ENCODE assay signal across 7 mouse cellular contexts in genomic region chr5:124528791-124529190, GRCm38 (mm10). TPM values are rescaled to one million over a fixed set of nuclear protein-coding genes. Genes with fewer than 3 reads are reported as not detected.
DNase-seq lines count a peak whose midpoint lies in the region; ATAC-seq lines count a peak whose summit lies in the region.

No protein-coding gene starts in this region.

- H3K4me3 ChIP-seq in embryonic facial prominence, embryonic 13.5 days, result peak overlapping the region; percentile 77
- peak overlapping the region; percentile 79 for H3K4me3 ChIP-seq in intestine, embryonic 14.5 days (ENCODE audit: low read depth, low read length)
- no peak overlapping the region for H3K4me3 ChIP-seq in midbrain, embryonic 11.5 days (ENCODE audit: low read depth, low read length)

- H3K4me1 ChIP-seq in embryonic facial prominence, embryonic 13.5 days, result peaks cover 40% of the 10 kb centered on the region
- peaks cover 35% of the 10 kb centered on the region for H3K4me1 ChIP-seq in intestine, embryonic 14.5 days (replicated peaks; ENCODE audit: control insufficient read depth, insufficient read depth, low read length)
- peaks cover 26% of the 10 kb centered on the region for H3K4me1 ChIP-seq in midbrain, embryonic 11.5 days (ENCODE audit: control insufficient read depth, insufficient read depth, low read length)

- no peak for ATAC-seq in embryonic facial prominence, embryonic 13.5 days (ENCODE audit: insufficient number of reproducible peaks, insufficient read depth, low FRiP score, low TSS enrichment, low read depth)
- ATAC-seq in intestine, embryonic 14.5 days (replicated peaks; ENCODE audit: low FRiP score, low TSS enrichment, low read depth), result no peak
- no peak for ATAC-seq in midbrain, embryonic 11.5 days (ENCODE audit: low FRiP score)

- no peaks in the 10 kb centered on the region for H3K9me3 ChIP-seq in embryonic facial prominence, embryonic 13.5 days
- no peaks in the 10 kb centered on the region for H3K9me3 ChIP-seq in intestine, embryonic 14.5 days (ENCODE audit: control insufficient read depth, low read length)
- no peaks in the 10 kb centered on the region for H3K9me3 ChIP-seq in midbrain, embryonic 11.5 days (ENCODE audit: control insufficient read depth, low read length)

- no peaks in the 10 kb centered on the region for H3K27me3 ChIP-seq in embryonic facial prominence, embryonic 13.5 days
- no peaks in the 10 kb centered on the region for H3K27me3 ChIP-seq in intestine, embryonic 14.5 days (replicated peaks; ENCODE audit: control insufficient read depth, insufficient read depth, low read length)
- H3K27me3 ChIP-seq in midbrain, embryonic 11.5 days (ENCODE audit: control insufficient read depth, insufficient read depth, low read length), result no peaks in the 10 kb centered on the region

- DNase-seq in gastrocnemius, adult 8-10 months (ENCODE audit: low spot score in 2 of 2), result peak; percentile 65 to 74
- no peak for DNase-seq in intestine, embryonic 14.5 days (ENCODE audit: low spot score)
- DNase-seq in midbrain, embryonic 11.5 days (ENCODE audit: low spot score, missing footprints), result no peak
- DNase-seq in urinary bladder, postnatal 25 days (ENCODE audit: low spot score), result no peak
- DNase-seq in cerebellum, postnatal 10 days, result no peak
- no peak for DNase-seq in frontal cortex, postnatal 36 days (ENCODE audit: low spot score in 2 of 2)

- 33% methylated on average over 9 of the region's 9 CpGs for WGBS in embryonic facial prominence, embryonic 13.5 days
- WGBS in intestine, embryonic 14.5 days, result 14% methylated on average over 9 of the region's 9 CpGs
- WGBS in midbrain, embryonic 11.5 days, result 56% methylated on average over 9 of the region's 9 CpGs

- peak overlapping the region; percentile 84 for H3K9ac ChIP-seq in embryonic facial prominence, embryonic 13.5 days
- H3K9ac ChIP-seq in intestine, embryonic 14.5 days (ENCODE audit: low read length), result peak overlapping the region; percentile 31
- H3K9ac ChIP-seq in midbrain, embryonic 11.5 days (ENCODE audit: low read length), result peak overlapping the region; percentile 44

- peak overlapping the region; percentile 66 for H3K27ac ChIP-seq in embryonic facial prominence, embryonic 13.5 days
- peak overlapping the region; percentile 54; the same call in 1 of the 2 replicates for H3K27ac ChIP-seq in intestine, embryonic 14.5 days (ENCODE audit: low read depth)
- no peak overlapping the region for H3K27ac ChIP-seq in midbrain, embryonic 11.5 days (ENCODE audit: low read depth, low read length)

- H3K36me3 ChIP-seq in embryonic facial prominence, embryonic 13.5 days, result peaks cover 24% of the 10 kb centered on the region
- H3K36me3 ChIP-seq in intestine, embryonic 14.5 days (ENCODE audit: control insufficient read depth, insufficient read depth, low read length), result 0 out of 2 replicates have a peak, but pooled peaks cover 10% of the 10 kb centered on the region
- H3K36me3 ChIP-seq in midbrain, embryonic 11.5 days (ENCODE audit: control insufficient read depth, insufficient read depth, low read length), result no peaks in the 10 kb centered on the region

- peak overlapping the region; percentile 89 for H3K4me2 ChIP-seq in embryonic facial prominence, embryonic 13.5 days
- peak overlapping the region; percentile 83 for H3K4me2 ChIP-seq in intestine, embryonic 14.5 days (ENCODE audit: low read length)
- H3K4me2 ChIP-seq in midbrain, embryonic 11.5 days, result peak overlapping the region; percentile 32

RNA-seq across cellular contexts. Expression of gene Rilpl1, which starts 2.4 kb away (rescaled TPM):
- 23.3 and 24.5 TPM in 2 replicates for polyA plus RNA-seq in embryonic facial prominence, embryonic 13.5 days (2015; fragmentation: Nextera tagmentation; extraction: Ambion mirVana)
- 100 to 1,000 TPM; 208 to 326 (median 241) TPM for total RNA-seq in gastrocnemius, adult 8-10 months (2022)
- polyA plus RNA-seq in intestine, embryonic 14.5 days (2014; fragmentation: Nextera tagmentation; extraction: Ambion mirVana), result 14.9 and 16.6 TPM in 2 replicates
- polyA plus RNA-seq in midbrain, embryonic 11.5 days (2014; fragmentation: Nextera tagmentation; extraction: Ambion mirVana), result 17.7 and 21.7 TPM in 2 replicates

RNA-seq across cellular contexts. Expression of gene Tmed2, which starts 11.7 kb away (rescaled TPM):
- polyA plus RNA-seq in embryonic facial prominence, embryonic 13.5 days (2015; fragmentation: Nextera tagmentation; extraction: Ambion mirVana), result 508 and 520 TPM in 2 replicates
- total RNA-seq in gastrocnemius, adult 8-10 months (2022), result 100 to 1,000 TPM; 149 to 173 (median 155) TPM
- 530 and 550 TPM in 2 replicates for polyA plus RNA-seq in intestine, embryonic 14.5 days (2014; fragmentation: Nextera tagmentation; extraction: Ambion mirVana)
- 490 and 523 TPM in 2 replicates for polyA plus RNA-seq in midbrain, embryonic 11.5 days (2014; fragmentation: Nextera tagmentation; extraction: Ambion mirVana)

RNA-seq across cellular contexts. Expression of gene Ddx55, which starts 23.9 kb away (rescaled TPM):
- polyA plus RNA-seq in embryonic facial prominence, embryonic 13.5 days (2015; fragmentation: Nextera tagmentation; extraction: Ambion mirVana), result 19.3 and 19.6 TPM in 2 replicates
- 1 to 10 TPM; 3.8 to 8.0 (median 4.9) TPM for total RNA-seq in gastrocnemius, adult 8-10 months (2022)
- 15.2 and 16.1 TPM in 2 replicates for polyA plus RNA-seq in intestine, embryonic 14.5 days (2014; fragmentation: Nextera tagmentation; extraction: Ambion mirVana)
- 13.2 and 15.0 TPM in 2 replicates for polyA plus RNA-seq in midbrain, embryonic 11.5 days (2014; fragmentation: Nextera tagmentation; extraction: Ambion mirVana)

RNA-seq across cellular contexts. Expression of gene Snrnp35, which starts 45.9 kb away (rescaled TPM):
- polyA plus RNA-seq in embryonic facial prominence, embryonic 13.5 days (2015; fragmentation: Nextera tagmentation; extraction: Ambion mirVana), result 25.9 and 28.3 TPM in 2 replicates
- total RNA-seq in gastrocnemius, adult 8-10 months (2022), result 10 to 100 TPM; 19.8 to 27.9 (median 25.2) TPM
- polyA plus RNA-seq in intestine, embryonic 14.5 days (2014; fragmentation: Nextera tagmentation; extraction: Ambion mirVana), result 10.7 and 11.2 TPM in 2 replicates
- polyA plus RNA-seq in midbrain, embryonic 11.5 days (2014; fragmentation: Nextera tagmentation; extraction: Ambion mirVana), result 15.6 and 17.3 TPM in 2 replicates

RNA-seq across cellular contexts. Expression of gene Eif2b1, which starts 50.1 kb away (rescaled TPM):
- polyA plus RNA-seq in embryonic facial prominence, embryonic 13.5 days (2015; fragmentation: Nextera tagmentation; extraction: Ambion mirVana), result 74.1 and 76.3 TPM in 2 replicates
- total RNA-seq in gastrocnemius, adult 8-10 months (2022), result 10 to 100 TPM; 33.3 to 42.9 (median 38.7) TPM
- 99.2 and 99.6 TPM in 2 replicates for polyA plus RNA-seq in intestine, embryonic 14.5 days (2014; fragmentation: Nextera tagmentation; extraction: Ambion mirVana)
- polyA plus RNA-seq in midbrain, embryonic 11.5 days (2014; fragmentation: Nextera tagmentation; extraction: Ambion mirVana), result 84.6 and 87.3 TPM in 2 replicates

Comparison
In these comparisons a context has a peak if more than half of its experiments do, and no peak if none do; other contexts are left out.
1. H3K4me2 ChIP-seq: peak in every context shown above with its lines; median percentile 89 in embryonic facial prominence, embryonic 13.5 days; 83 in intestine, embryonic 14.5 days; 32 in midbrain, embryonic 11.5 days.
2. H3K9ac ChIP-seq: peak in every context shown above with its lines; median percentile 84 in embryonic facial prominence, embryonic 13.5 days; 44 in midbrain, embryonic 11.5 days; 31 in intestine, embryonic 14.5 days.
3. DNase-seq: peak in gastrocnemius, adult 8-10 months (2 of 2); none in intestine, embryonic 14.5 days (single experiment), midbrain, embryonic 11.5 days (single experiment), urinary bladder, postnatal 25 days (single experiment), cerebellum, postnatal 10 days (0 of 2) and frontal cortex, postnatal 36 days (0 of 2).